In the genomic region with DNA sequence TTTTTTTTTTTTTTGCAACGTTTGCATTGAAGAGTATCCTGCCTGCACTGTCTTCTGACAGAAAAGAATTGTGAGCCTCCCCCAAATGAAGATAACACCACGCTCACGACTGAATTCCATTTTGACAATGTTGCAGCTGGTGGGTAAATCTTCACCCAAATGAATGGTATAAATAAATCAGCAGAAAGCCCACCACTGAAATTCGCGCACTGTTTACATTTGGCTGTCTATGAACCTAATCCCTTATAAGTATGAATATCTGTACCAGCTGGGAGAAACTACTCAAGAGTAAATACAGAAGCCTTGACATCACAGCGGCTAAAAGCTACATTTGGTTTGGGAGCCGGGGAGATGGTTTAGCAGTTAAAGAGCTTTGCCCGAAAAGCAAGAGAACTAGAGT, we compare ENCODE assay signal across 9 mouse cellular contexts.
A peak's percentile ranks its signal among the peaks of the same experiment; 100 is the strongest.
DNase-seq lines count a peak whose midpoint lies in the region; ATAC-seq and TF ChIP-seq lines count a peak whose summit lies in the region.
"Had no signal": no experiment of that assay in that cellular context is flagged by ENCODE, and none has a peak within 500 bp of the region (broad histone marks: within the 10 kb centered on the region; RNA-seq: fewer than 3 reads in every experiment).

No protein-coding gene starts in this region.

- TF ChIP-seq CTCF in heart, adult 2 months (IDR thresholded peaks at IDR 0.05), result no peak
- no peak for TF ChIP-seq CTCF in cortical plate, adult 2 months (IDR thresholded peaks at IDR 0.05; ENCODE audit: extremely low read depth, insufficient read depth, low read length)

- WGBS in heart, embryonic 16.5 days, result 44% methylated on average over 8 of the region's 8 CpGs
- 71% methylated on average over 8 of the region's 8 CpGs for WGBS in heart, adult 2 months
- 62% methylated on average over 8 of the region's 8 CpGs for WGBS in hindbrain, embryonic 10.5 days
- 34% methylated on average over 8 of the region's 8 CpGs for WGBS in midbrain, embryonic 11.5 days

- H3K4me3 ChIP-seq in heart, embryonic 16.5 days (ENCODE audit: low read length), result peak overlapping the region; percentile 55
- no peak overlapping the region for H3K4me3 ChIP-seq in heart, adult 2 months
- peak overlapping the region; percentile 29; the same call in 1 of the 2 replicates for H3K4me3 ChIP-seq in cortical plate, adult 2 months (ENCODE audit: insufficient read depth, low read length)
- peak overlapping the region; percentile 48 for H3K4me3 ChIP-seq in hindbrain, embryonic 10.5 days
- H3K4me3 ChIP-seq in midbrain, embryonic 11.5 days (ENCODE audit: low read depth, low read length), result peak overlapping the region; percentile 33

- no peaks in the 10 kb centered on the region for H3K79me2 ChIP-seq in heart, adult 2 months (replicated peaks; ENCODE audit: control insufficient read depth, insufficient read depth, low read length)

- DNase-seq in heart, adult 2 months, result no peak
- no peak for DNase-seq in hindbrain, embryonic 10.5 days (ENCODE audit: low spot score)
- DNase-seq in midbrain, embryonic 11.5 days (ENCODE audit: low spot score, missing footprints), result no peak
- no peak for DNase-seq in right cerebral cortex, adult 2 months (ENCODE audit: low spot score in 2 of 2)
- no peak for DNase-seq in cerebellum, postnatal 14 days
- DNase-seq in right cerebral cortex, postnatal 4 days, result no peak

- no peak overlapping the region for H3K9ac ChIP-seq in heart, embryonic 16.5 days (ENCODE audit: low read length)
- H3K9ac ChIP-seq in heart, adult 2 months (ENCODE audit: low read depth, low read length), result no peak overlapping the region
- H3K9ac ChIP-seq in midbrain, embryonic 11.5 days (ENCODE audit: low read length), result peak overlapping the region; percentile 65

- no peak for TF ChIP-seq EP300 in heart, adult 2 months (IDR thresholded peaks at IDR 0.05; ENCODE audit: insufficient read depth, low read depth, low read length)

- no peaks in the 10 kb centered on the region for H3K27me3 ChIP-seq in heart, embryonic 16.5 days (ENCODE audit: control insufficient read depth, insufficient read depth, low read length)
- H3K27me3 ChIP-seq in heart, adult 2 months (ENCODE audit: control insufficient read depth, insufficient read depth, low read length), result no peaks in the 10 kb centered on the region
- H3K27me3 ChIP-seq in hindbrain, embryonic 10.5 days (ENCODE audit: insufficient read depth, poor library complexity, severe bottlenecking), result no peaks in the 10 kb centered on the region
- no peaks in the 10 kb centered on the region for H3K27me3 ChIP-seq in midbrain, embryonic 11.5 days (ENCODE audit: control insufficient read depth, insufficient read depth, low read length)

- H3K27ac ChIP-seq in heart, embryonic 16.5 days (ENCODE audit: low read length), result no peak overlapping the region
- no peak overlapping the region for H3K27ac ChIP-seq in heart, adult 2 months
- H3K27ac ChIP-seq in cortical plate, adult 2 months (ENCODE audit: insufficient read depth, low read length), result no peak overlapping the region
- peak overlapping the region; percentile 81; the same call in 1 of the 2 replicates for H3K27ac ChIP-seq in hindbrain, embryonic 10.5 days
- peak overlapping the region; percentile 73 for H3K27ac ChIP-seq in midbrain, embryonic 11.5 days (ENCODE audit: low read depth, low read length)

- H3K36me3 ChIP-seq in heart, embryonic 16.5 days (ENCODE audit: control insufficient read depth, insufficient read depth), result no peaks in the 10 kb centered on the region
- H3K36me3 ChIP-seq in heart, adult 2 months (ENCODE audit: control insufficient read depth, insufficient read depth, low read length), result no peaks in the 10 kb centered on the region
- no peaks in the 10 kb centered on the region for H3K36me3 ChIP-seq in hindbrain, embryonic 10.5 days
- no peaks in the 10 kb centered on the region for H3K36me3 ChIP-seq in midbrain, embryonic 11.5 days (ENCODE audit: control insufficient read depth, insufficient read depth, low read length)

- no peaks in the 10 kb centered on the region for H3K4me1 ChIP-seq in heart, embryonic 16.5 days (ENCODE audit: control insufficient read depth, insufficient read depth, low read length)
- no peaks in the 10 kb centered on the region for H3K4me1 ChIP-seq in heart, adult 2 months (ENCODE audit: control insufficient read depth, insufficient read depth, low read length)
- no peaks in the 10 kb centered on the region for H3K4me1 ChIP-seq in cortical plate, adult 2 months (ENCODE audit: control insufficient read depth, insufficient read depth, low read length)
- peaks cover 3% of the 10 kb centered on the region; the same call in 1 of the 2 replicates for H3K4me1 ChIP-seq in hindbrain, embryonic 10.5 days (replicated peaks)
- peaks cover 5% of the 10 kb centered on the region; the same call in 1 of the 2 replicates for H3K4me1 ChIP-seq in midbrain, embryonic 11.5 days (ENCODE audit: control insufficient read depth, insufficient read depth, low read length)

- intact Hi-C loops in heart, adult 2 months (cut with DNase I), result loop anchor here (5.0 kb wide), 1 partner anchor 118 kb away; a partner anchor contains a TSS

- peak overlapping the region; percentile 71 for H3K4me2 ChIP-seq in heart, embryonic 16.5 days (ENCODE audit: low read depth, low read length)
- H3K4me2 ChIP-seq in midbrain, embryonic 11.5 days, result peak overlapping the region; percentile 58

- 0 out of 2 replicates have a peak, but pooled peaks cover 2% of the 10 kb centered on the region for H3K9me3 ChIP-seq in heart, embryonic 16.5 days (replicated peaks; ENCODE audit: control insufficient read depth, low read length)
- no peaks in the 10 kb centered on the region for H3K9me3 ChIP-seq in hindbrain, embryonic 10.5 days
- no peaks in the 10 kb centered on the region for H3K9me3 ChIP-seq in midbrain, embryonic 11.5 days (ENCODE audit: control insufficient read depth, low read length)

- TF ChIP-seq POLR2A in heart, adult 2 months (IDR thresholded peaks at IDR 0.05; ENCODE audit: insufficient read depth, low read depth, low read length), result no peak
- no peak for TF ChIP-seq POLR2A in cortical plate, adult 2 months (IDR thresholded peaks at IDR 0.05; ENCODE audit: extremely low read depth, insufficient read depth, low read length)

- no peak for ATAC-seq in heart, embryonic 16.5 days (replicated peaks; ENCODE audit: extremely low read depth, insufficient read depth, low FRiP score)
- peak; percentile 46 for ATAC-seq in midbrain, embryonic 11.5 days (ENCODE audit: low FRiP score)
- ATAC-seq: CD4-positive, CD25-positive, alpha-beta regulatory T cell, adult 4 months had no signal

Comparison
In these comparisons a context has a peak if more than half of its experiments do, and no peak if none do; other contexts are left out.
1. H3K27ac ChIP-seq: peak in hindbrain, embryonic 10.5 days (single experiment) and midbrain, embryonic 11.5 days (single experiment); none in heart, embryonic 16.5 days (single experiment), heart, adult 2 months (single experiment) and cortical plate, adult 2 months (single experiment).